Mouse (Mus musculus) megakaryocyte, embryonic 14.5 days (primary cell): ENCODE data around the gene Olfr873.
"Not testable (repeated sequence)": the region's sequence is repeated elsewhere in the genome, so short reads cannot be mapped to it uniquely, and the experiment has no call there.

ENCODE experiments used
- FLI1 ChIP-seq: IDR thresholded peaks from 2 replicates; pipeline ENCODE4 v1.6.1; 2012; ENCODE audit warnings: low read length, inconsistent platforms, mixed read lengths
- GATA1 ChIP-seq: IDR thresholded peaks from 3 replicates; pipeline ENCODE4 v1.6.1; 2012; ENCODE audit warnings: mixed read lengths, low read length, inconsistent platforms, borderline replicate concordance

DNA sequence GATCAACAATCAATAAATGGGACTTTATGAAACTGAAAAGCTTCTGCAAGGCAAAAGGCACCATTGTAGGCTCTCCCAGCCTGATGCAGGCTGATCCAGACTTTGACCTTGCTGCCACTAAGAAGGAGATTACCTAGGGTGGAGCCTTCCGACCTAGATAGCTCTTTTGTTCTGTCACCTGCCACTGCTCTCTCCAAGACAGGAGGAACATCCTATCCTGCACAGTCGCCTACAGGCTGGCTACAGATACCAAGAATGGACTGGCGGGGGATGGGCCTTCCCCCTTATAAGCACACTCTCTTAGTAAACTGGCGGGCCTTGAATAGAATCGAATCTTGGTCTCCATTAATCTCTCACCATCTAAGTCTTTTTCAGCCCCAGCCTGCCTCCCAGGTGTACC is 2.8 kb upstream of the Olfr873 start:
- TF ChIP-seq GATA1, FLI1: not testable (repeated sequence)
